Mouse (Mus musculus): ENCODE results near the gene Epn1.
A peak's percentile ranks its signal among the peaks of the same experiment; 100 is the strongest.
"Not testable (repeated sequence)": the region's sequence is repeated elsewhere in the genome, so short reads cannot be mapped to it uniquely, and the experiment has no call there.

Gene Epn1

DNA sequence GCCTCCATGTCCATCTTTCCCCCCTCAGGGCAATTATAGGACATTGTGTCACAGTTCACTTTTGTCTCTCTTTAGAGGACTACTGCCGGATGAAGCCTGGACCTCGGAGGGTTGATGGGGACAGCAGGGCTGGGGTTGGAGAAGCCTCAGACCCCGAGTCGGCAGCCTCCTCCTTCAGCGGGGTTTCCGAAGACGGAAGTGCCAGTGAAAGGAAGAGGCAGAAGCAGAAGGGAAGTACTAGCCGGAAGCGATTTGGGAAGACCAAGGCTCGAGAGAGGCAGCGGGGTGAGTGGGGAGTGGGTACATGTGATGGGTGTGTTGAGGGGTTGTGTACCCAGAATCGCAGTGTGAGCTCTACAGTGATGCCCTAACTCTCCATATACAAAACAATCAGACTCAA lies 20.6 kb upstream of the Epn1 start:
- no peak for DNase-seq

GRCm38 (mm10) chr7:5060239-5060731 lies 19.8 kb upstream of the Epn1 start:
- peak; percentile 81 for DNase-seq

DNA sequence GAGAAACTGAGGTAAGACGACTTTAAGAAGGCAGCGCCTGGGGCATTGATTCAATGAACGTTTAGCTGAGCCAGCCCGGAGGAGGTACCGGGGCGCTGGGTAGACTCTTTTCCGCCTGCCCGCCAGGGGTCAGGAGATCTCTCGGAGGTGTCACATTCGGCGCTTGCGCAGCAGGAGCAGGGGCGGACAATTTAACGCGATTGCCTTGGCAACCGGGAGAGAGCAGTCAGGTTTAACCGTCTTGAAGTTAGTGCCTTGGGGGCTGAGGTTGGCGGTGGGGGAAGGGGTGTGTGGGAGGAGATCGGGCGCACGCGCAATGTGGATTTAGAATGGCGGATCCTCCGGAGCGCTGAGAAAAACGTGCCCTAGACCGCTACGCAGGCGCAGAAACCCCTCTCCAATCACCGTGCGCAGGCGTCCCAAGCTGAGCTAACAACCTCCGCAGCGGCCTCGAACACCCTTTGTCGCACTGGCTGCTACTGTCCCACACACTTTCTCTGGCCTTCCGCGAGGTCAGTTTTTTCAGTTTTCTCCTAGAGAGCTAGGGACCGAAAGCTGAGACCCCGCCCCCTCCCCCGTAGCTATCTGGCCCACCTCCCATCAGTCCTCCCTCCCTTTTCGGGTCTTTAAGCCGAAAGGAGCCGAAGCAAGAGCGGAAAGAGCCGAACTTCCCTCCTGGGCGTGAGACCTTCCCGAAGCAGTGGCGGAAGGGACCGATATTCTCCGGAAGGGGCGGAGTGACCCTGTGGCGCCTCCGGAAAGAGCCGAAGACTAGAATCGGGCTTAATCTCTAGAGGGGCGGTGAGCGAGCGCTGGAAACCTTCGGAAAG lies 18.9 kb upstream of the Epn1 start:
- peak; percentile 98 for DNase-seq

DNA sequence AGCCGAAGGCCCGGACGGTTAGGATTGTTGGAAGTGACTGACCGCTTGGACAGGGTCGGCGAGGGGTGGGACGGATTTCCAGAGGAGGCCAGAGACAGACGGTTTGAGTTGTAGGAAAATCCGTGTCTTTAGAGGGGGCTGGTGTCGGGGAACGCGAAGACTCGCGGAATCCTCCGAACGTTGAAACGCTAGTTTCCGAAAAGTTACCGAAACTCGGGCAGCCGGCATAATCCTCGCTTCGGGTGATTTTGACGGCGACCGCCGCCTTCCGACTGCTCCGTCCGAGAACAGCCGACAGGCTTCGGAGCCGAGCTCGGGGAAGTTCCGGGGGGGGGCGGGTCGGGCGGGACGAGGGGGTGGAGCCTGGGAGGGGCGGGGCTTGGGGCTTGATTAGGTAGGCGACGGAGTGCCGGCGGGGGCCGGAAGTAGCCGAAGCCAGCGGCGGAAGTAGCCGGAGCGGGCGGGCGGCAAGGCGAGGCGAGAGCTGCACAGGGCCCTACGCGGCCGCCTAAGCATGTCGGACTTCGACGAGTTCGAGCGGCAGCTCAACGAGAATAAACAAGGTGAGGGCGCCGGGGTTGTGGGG lies 18.2 kb upstream of the Epn1 start, which contains the start of gene U2af2:
U2af2 (plus strand) TSS at position 370 of the 586 bp plus-strand sequence.
- peak; percentile 94 for DNase-seq

DNA sequence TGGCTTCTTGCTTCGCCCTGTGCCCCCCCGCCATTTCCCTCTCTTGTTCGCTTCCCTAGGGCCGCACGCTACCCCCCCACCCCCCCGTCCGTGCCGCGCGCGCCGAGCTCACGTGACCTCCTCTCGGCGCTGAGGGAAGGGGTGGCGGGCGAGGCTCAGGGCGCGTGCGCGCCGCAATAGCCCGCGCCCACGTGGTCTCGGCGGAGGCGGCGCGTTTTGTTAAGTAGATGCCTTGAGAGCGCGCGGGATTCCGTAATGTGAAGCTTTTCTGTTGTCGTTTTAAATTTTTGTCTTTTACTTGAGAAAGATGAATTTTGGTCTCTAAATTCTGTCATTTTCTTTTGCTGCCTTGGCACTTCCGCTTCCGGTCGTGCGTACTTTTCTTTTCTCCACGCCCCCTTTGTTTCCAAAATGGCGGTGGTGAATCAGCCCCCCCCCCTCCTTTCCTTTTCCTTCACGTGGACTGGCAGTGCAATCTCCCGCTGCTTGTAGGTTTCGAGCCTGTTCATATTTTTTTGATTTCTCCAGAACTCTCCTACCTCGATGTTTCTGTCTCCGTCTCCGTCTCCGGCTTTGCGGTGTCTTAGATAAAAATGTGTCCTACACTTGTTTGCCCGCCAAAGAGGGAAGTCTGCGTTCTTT lies 17.6 kb upstream of the Epn1 start:
- DNase-seq: no peak

- DNase-seq: no peak
These were observed 15.1 kb upstream of the Epn1 start for GRCm38 (mm10) chr7:5064886-5065285.

- no peak for DNase-seq
These were observed 6.4 kb upstream of the Epn1 start for GRCm38 (mm10) chr7:5073586-5073985.

- no peak for DNase-seq
These were observed 5.1 kb upstream of the Epn1 start for GRCm38 (mm10) chr7:5074984-5075383.

DNA sequence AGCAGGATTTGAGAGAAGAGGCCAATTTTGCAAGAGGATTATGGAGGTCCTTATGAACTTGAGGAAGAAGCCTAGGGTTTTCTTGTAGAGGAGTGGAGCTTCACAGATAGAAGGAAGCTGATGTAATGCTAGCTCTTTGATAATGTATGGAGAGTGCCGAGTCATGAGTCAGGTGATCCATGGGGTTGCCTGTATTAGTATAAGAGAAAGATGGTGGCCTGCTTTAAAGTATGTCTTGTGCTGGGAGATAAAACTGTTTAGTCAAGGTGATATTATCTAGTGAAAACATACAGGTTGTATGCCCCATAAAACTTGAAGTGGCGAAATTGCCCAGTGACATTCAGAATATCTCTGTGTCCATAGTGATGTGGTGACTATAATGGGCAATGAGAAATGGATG lies 3.1 kb upstream of the Epn1 start:
- DNase-seq: no peak

DNA sequence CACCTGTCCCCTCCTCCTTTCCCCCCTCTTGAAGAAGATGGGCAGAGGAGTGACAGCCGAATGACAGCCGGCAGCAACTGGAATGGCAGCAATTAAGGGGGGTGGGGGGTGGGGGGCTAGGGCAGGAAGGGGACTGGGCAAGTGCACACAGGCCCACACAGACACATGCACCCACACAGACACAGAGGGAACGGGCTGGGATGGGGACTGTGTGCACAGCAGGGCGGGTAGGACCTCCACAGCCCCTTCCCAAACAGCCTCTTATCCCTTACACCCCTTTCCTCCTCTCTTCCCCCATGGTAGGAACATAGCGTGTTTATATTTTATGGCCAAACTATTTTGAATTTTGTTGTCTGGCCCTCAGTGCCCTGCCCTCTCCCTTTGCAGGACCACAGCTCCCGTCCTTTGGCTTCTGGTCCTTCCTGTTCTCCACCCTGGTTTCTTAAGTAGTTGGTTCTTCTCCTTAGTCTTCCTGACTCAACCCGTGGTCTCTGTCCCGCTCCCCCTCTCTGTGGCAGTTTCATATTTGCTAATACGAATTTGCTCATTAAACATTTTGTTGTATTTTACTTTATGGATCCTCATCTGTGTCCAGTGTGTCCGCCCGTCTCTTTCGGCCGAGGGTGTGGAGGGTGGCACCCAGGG lies 548 bp upstream of the Epn1 start:
- DNase-seq: not testable (repeated sequence)

DNA sequence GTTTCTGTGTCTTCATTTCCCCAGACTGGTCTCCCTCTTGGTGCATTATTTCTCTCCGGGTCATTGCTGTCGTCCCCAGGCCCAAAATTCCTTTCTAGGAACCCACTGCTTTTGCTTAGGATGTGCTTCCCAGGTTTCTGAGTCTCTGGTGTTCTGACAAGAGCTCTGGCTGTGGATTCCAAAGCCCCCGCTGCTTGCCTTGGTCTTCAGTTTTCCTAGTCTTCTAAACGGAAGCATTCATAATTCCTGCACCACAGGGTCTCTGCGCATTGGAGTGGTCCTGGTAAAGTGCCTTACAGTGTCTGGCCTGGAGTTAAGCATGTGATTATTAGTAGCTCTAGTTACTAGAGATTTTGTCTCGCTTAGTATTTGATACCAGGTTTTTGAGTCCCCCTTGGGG lies 780 bp downstream of the Epn1 start:
- no peak for DNase-seq

- DNase-seq: no peak
These were observed 1.2 kb downstream of the Epn1 start for GRCm38 (mm10) chr7:5081241-5081640.

DNA sequence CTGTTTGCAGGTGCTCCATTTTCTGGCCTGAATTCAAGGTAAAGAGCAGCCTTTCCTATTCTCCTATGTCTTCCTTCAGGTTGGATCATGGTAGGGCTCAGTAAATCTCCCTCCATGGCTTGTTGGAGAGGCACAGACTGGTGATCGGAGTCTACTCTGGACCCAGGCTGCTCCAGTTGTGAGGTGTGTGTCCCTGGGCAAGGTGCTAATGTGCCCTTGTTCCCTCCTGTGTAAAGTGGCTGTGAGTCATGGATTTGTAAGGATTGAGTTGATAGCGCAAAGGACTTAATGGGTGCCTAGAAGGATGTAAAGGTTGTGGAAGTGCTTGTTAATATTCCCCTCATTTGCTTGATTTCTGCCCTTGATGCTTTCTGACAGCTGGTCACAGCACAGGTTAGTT lies 1.9 kb downstream of the Epn1 start:
- DNase-seq: no peak

DNA sequence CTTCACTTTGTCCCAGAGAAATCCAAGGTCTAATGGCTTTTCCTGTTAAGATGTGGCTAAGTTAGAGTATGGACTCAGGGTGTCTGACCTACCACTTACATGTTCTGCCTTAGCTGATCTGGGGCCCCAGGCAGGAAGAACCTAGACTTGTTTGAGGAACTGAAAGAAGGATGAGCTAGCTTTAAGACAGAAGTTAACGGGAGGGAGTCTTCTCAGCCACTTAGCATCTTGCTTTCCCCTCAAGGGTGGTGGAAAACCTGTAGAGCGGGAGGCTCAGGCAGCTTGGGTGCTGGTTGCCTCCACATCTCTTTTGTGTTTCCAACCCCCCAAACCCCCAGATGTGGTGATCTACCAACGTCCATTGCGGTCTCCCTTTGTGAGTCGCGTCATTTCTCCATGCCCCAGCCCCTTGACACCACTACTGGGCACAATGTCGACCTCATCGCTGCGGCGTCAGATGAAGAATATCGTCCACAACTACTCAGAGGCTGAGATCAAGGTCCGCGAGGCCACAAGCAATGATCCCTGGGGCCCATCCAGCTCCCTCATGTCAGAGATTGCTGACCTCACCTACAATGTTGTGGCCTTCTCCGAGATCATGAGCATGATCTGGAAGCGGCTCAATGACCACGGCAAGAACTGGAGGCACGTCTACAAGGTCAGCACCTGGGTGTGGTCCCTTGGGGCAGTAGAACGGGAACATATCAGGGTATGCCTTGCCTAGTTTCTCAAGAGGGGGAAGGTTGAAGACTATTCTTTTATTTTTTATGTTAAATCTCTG lies 3.5 kb downstream of the Epn1 start:
- DNase-seq: no peak

- no peak for DNase-seq
These were observed 5.5 kb downstream of the Epn1 start for GRCm38 (mm10) chr7:5085512-5085911.

DNA sequence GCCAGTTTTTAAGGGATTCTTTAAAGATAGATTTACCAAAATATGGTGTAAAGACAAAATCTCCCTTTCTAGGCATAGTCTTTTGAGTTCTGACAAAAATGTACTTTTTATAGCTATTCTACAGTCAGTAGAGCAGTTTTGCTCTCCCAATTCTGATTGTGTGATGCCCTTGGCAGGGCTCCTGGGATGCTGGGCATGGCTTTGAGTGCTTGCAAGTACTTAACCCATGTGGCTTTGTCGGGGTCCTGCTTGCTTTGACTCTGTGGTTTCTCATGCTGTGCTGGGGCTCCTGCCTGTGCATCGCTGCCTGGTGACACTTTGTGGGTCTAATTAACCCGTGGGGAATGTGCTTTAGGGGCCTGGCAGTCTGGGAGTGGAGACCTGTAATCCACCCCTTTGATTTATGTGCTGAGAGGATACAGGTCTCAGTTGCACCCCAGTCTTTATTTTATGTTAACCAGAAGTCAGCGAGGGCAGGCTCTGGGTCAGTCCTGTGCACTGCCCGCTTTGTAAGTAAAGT lies 6.9 kb downstream of the Epn1 start:
- no peak for DNase-seq

- DNase-seq: no peak
These were observed 7.9 kb downstream of the Epn1 start for GRCm38 (mm10) chr7:5087886-5088285.

GRCm38 (mm10) chr7:5089853-5090252 lies 9.8 kb downstream of the Epn1 start:
- DNase-seq: peak; percentile 77

DNA sequence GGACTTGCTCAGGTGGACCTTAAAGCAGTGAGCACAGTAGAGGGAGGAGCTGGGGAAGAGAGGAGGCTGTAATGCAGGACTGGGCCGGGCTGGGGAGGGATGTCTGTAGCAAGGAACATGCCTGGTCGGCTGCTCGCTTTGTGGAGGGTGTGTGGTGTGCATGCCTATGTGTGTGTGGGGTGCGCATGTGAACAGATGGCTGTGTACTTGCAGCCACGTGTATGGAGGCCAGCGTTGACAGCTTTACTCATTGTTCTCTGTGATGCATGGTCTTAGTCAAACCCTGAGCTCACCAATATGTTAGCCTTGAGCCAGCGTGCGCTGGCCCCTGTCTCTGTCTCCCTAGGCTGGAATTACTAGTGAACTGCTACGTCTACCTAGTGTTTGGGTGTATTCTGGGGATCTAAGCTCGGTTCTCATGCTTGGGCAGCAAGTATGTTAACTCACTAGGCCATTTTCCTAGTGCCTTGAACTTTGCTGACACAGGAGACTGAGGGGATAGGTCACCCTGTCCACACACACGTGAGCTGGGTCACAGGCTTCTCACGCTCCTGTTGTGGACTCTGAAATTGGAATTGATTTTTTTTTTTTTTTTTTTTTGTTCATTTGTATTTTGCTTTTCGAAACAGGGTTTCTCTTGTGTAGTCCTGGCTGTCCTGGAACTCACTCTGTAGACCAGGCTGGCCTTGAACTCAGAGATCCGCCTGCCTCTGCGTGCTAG lies 11.1 kb downstream of the Epn1 start:
- peak; percentile 67 for DNase-seq

- DNase-seq: no peak
These were observed 12.3 kb downstream of the Epn1 start for GRCm38 (mm10) chr7:5092381-5092780.

- DNase-seq: no peak
These were observed 12.9 kb downstream of the Epn1 start for GRCm38 (mm10) chr7:5092831-5093510.
